Mouse (Mus musculus): Measurements from ENCODE around the gene Krt12. TPM values are rescaled to one million over a fixed set of nuclear protein-coding genes. Genes with fewer than 3 reads are reported as not detected.

The Krt12 gene
- polyA plus RNA-seq, 1 experiment from 2014 or later, result not detected

GRCm38 (mm10) chr11:99416902-99417301 lies 5.2 kb downstream of the Krt12 start:
- WGBS, result 86% methylated on average over 13 of the region's 13 CpGs
- ATAC-seq (ENCODE audit: low read depth), result no peak

GRCm38 (mm10) chr11:99414463-99415147 lies 7.5 kb downstream of the Krt12 start:
- no peaks in the 10 kb centered on the region for H3K27me3 ChIP-seq (replicated peaks; ENCODE audit: control insufficient read depth, insufficient read depth, low read length)
- no peaks in the 10 kb centered on the region for H3K36me3 ChIP-seq (ENCODE audit: control insufficient read depth, insufficient read depth, low read length)
- no peak overlapping the region for H3K4me2 ChIP-seq (ENCODE audit: low read depth, low read length)
- DNase-seq (ENCODE audit: low spot score), result no peak
- H3K4me1 ChIP-seq (ENCODE audit: control insufficient read depth, insufficient read depth, low read length), result no peaks in the 10 kb centered on the region
- no peak overlapping the region for H3K9ac ChIP-seq (ENCODE audit: low read depth, low read length)
- H3K27ac ChIP-seq (replicated peaks; ENCODE audit: low read depth, low read length), result no peak overlapping the region
- ATAC-seq (ENCODE audit: low read depth), result no peak
- no peak overlapping the region for H3K4me3 ChIP-seq (ENCODE audit: low read depth, low read length)
- 92% methylated on average over 13 of the region's 13 CpGs for WGBS
- H3K9me3 ChIP-seq (ENCODE audit: control insufficient read depth, low read length), result no peaks in the 10 kb centered on the region

More at GRCm38 (mm10) chr11:99416902-99417301, 5.2 kb downstream of the Krt12 start:
- Histone ChIP-seq H3K9me3 (ENCODE audit: control insufficient read depth, low read length) (no peaks in the 10 kb centered on the region), H3K4me3 (ENCODE audit: low read depth, low read length) (no peak overlapping the region), H3K27me3 (replicated peaks; ENCODE audit: control insufficient read depth, insufficient read depth, low read length) (no peaks in the 10 kb centered on the region), H3K9ac (ENCODE audit: low read depth, low read length) (no peak overlapping the region), H3K4me2 (ENCODE audit: low read depth, low read length) (no peak overlapping the region), H3K36me3 (ENCODE audit: control insufficient read depth, insufficient read depth, low read length) (no peaks in the 10 kb centered on the region), H3K4me1 (ENCODE audit: control insufficient read depth, insufficient read depth, low read length) (no peaks in the 10 kb centered on the region), H3K27ac (replicated peaks; ENCODE audit: low read depth, low read length) (no peak overlapping the region)
- no peak for DNase-seq (ENCODE audit: low spot score)

GRCm38 (mm10) chr11:99413247-99413646 lies 8.8 kb downstream of the Krt12 start:
- Histone ChIP-seq H3K4me3 (ENCODE audit: low read depth, low read length) (no peak overlapping the region), H3K4me2 (ENCODE audit: low read depth, low read length) (no peak overlapping the region), H3K27me3 (replicated peaks; ENCODE audit: control insufficient read depth, insufficient read depth, low read length) (no peaks in the 10 kb centered on the region), H3K27ac (replicated peaks; ENCODE audit: low read depth, low read length) (no peak overlapping the region), H3K9ac (ENCODE audit: low read depth, low read length) (no peak overlapping the region), H3K4me1 (ENCODE audit: control insufficient read depth, insufficient read depth, low read length) (no peaks in the 10 kb centered on the region), H3K36me3 (ENCODE audit: control insufficient read depth, insufficient read depth, low read length) (no peaks in the 10 kb centered on the region), H3K9me3 (ENCODE audit: control insufficient read depth, low read length) (no peaks in the 10 kb centered on the region)
- peak; percentile 65 for DNase-seq (ENCODE audit: low spot score)
- 21% methylated on average over 6 of the region's 6 CpGs for WGBS
- no peak for ATAC-seq (ENCODE audit: low read depth)

GRCm38 (mm10) chr11:99406186-99406585 lies 15.9 kb downstream of the Krt12 start:
- no peaks in the 10 kb centered on the region for H3K27me3 ChIP-seq (replicated peaks; ENCODE audit: control insufficient read depth, insufficient read depth, low read length)
- H3K9ac ChIP-seq (ENCODE audit: low read depth, low read length), result no peak overlapping the region
- no peak for DNase-seq (ENCODE audit: low spot score)
- no peaks in the 10 kb centered on the region for H3K4me1 ChIP-seq (ENCODE audit: control insufficient read depth, insufficient read depth, low read length)
- no peak overlapping the region for H3K4me2 ChIP-seq (ENCODE audit: low read depth, low read length)
- no peaks in the 10 kb centered on the region for H3K9me3 ChIP-seq (ENCODE audit: control insufficient read depth, low read length)
- no peak for ATAC-seq (ENCODE audit: low read depth)
- H3K36me3 ChIP-seq (ENCODE audit: control insufficient read depth, insufficient read depth, low read length), result no peaks in the 10 kb centered on the region
- H3K4me3 ChIP-seq (ENCODE audit: low read depth, low read length), result no peak overlapping the region
- 69% methylated on average over 10 of the region's 10 CpGs for WGBS
- H3K27ac ChIP-seq (replicated peaks; ENCODE audit: low read depth, low read length), result no peak overlapping the region

- H3K9me3 ChIP-seq (ENCODE audit: control insufficient read depth, low read length), result no peaks in the 10 kb centered on the region
- no peak for DNase-seq (ENCODE audit: low spot score)
- H3K9ac ChIP-seq (ENCODE audit: low read depth, low read length), result no peak overlapping the region
- no peaks in the 10 kb centered on the region for H3K27me3 ChIP-seq (replicated peaks; ENCODE audit: control insufficient read depth, insufficient read depth, low read length)
- H3K36me3 ChIP-seq (ENCODE audit: control insufficient read depth, insufficient read depth, low read length), result no peaks in the 10 kb centered on the region
- no peaks in the 10 kb centered on the region for H3K4me1 ChIP-seq (ENCODE audit: control insufficient read depth, insufficient read depth, low read length)
- H3K27ac ChIP-seq (replicated peaks; ENCODE audit: low read depth, low read length), result no peak overlapping the region
- ATAC-seq (ENCODE audit: low read depth), result no peak
- H3K4me2 ChIP-seq (ENCODE audit: low read depth, low read length), result no peak overlapping the region
- 86% methylated on average over 13 of the region's 13 CpGs for WGBS
- no peak overlapping the region for H3K4me3 ChIP-seq (ENCODE audit: low read depth, low read length)
Observed at GRCm38 (mm10) chr11:99399956-99400549, 22.0 kb downstream of the Krt12 start.

- Histone ChIP-seq H3K4me1 (ENCODE audit: control insufficient read depth, insufficient read depth, low read length) (no peaks in the 10 kb centered on the region), H3K9me3 (ENCODE audit: control insufficient read depth, low read length) (no peaks in the 10 kb centered on the region), H3K36me3 (ENCODE audit: control insufficient read depth, insufficient read depth, low read length) (no peaks in the 10 kb centered on the region), H3K9ac (ENCODE audit: low read depth, low read length) (no peak overlapping the region), H3K27ac (replicated peaks; ENCODE audit: low read depth, low read length) (no peak overlapping the region), H3K4me3 (ENCODE audit: low read depth, low read length) (no peak overlapping the region), H3K4me2 (ENCODE audit: low read depth, low read length) (no peak overlapping the region), H3K27me3 (replicated peaks; ENCODE audit: control insufficient read depth, insufficient read depth, low read length) (no peaks in the 10 kb centered on the region)
- ATAC-seq (ENCODE audit: low read depth) (no peak), DNase-seq (ENCODE audit: low spot score) (no peak)
- WGBS, result 64% methylated on average over 8 of the region's 8 CpGs
Observed at GRCm38 (mm10) chr11:99398832-99399231, 23.2 kb downstream of the Krt12 start.

GRCm38 (mm10) chr11:99398084-99398483 lies 24.0 kb downstream of the Krt12 start:
- no peaks in the 10 kb centered on the region for H3K27me3 ChIP-seq (replicated peaks; ENCODE audit: control insufficient read depth, insufficient read depth, low read length)
- H3K9ac ChIP-seq (ENCODE audit: low read depth, low read length), result no peak overlapping the region
- no peak overlapping the region for H3K4me2 ChIP-seq (ENCODE audit: low read depth, low read length)
- H3K4me3 ChIP-seq (ENCODE audit: low read depth, low read length), result no peak overlapping the region
- H3K9me3 ChIP-seq (ENCODE audit: control insufficient read depth, low read length), result no peaks in the 10 kb centered on the region
- H3K27ac ChIP-seq (replicated peaks; ENCODE audit: low read depth, low read length), result no peak overlapping the region
- H3K36me3 ChIP-seq (ENCODE audit: control insufficient read depth, insufficient read depth, low read length), result no peaks in the 10 kb centered on the region
- DNase-seq (ENCODE audit: low spot score) (no peak), ATAC-seq (ENCODE audit: low read depth) (no peak)
- no peaks in the 10 kb centered on the region for H3K4me1 ChIP-seq (ENCODE audit: control insufficient read depth, insufficient read depth, low read length)
- 76% methylated on average over 3 of the region's 3 CpGs for WGBS

- H3K9me3 ChIP-seq (ENCODE audit: control insufficient read depth, low read length), result no peaks in the 10 kb centered on the region
- 79% methylated on average over 2 of the region's 2 CpGs for WGBS
- H3K4me2 ChIP-seq (ENCODE audit: low read depth, low read length), result no peak overlapping the region
- H3K4me1 ChIP-seq (ENCODE audit: control insufficient read depth, insufficient read depth, low read length), result no peaks in the 10 kb centered on the region
- no peaks in the 10 kb centered on the region for H3K27me3 ChIP-seq (replicated peaks; ENCODE audit: control insufficient read depth, insufficient read depth, low read length)
- no peak overlapping the region for H3K4me3 ChIP-seq (ENCODE audit: low read depth, low read length)
- no peak overlapping the region for H3K9ac ChIP-seq (ENCODE audit: low read depth, low read length)
- DNase-seq (ENCODE audit: low spot score), result no peak
- no peaks in the 10 kb centered on the region for H3K36me3 ChIP-seq (ENCODE audit: control insufficient read depth, insufficient read depth, low read length)
- H3K27ac ChIP-seq (replicated peaks; ENCODE audit: low read depth, low read length), result no peak overlapping the region
- no peak for ATAC-seq (ENCODE audit: low read depth)
Observed at GRCm38 (mm10) chr11:99396661-99397060, 25.4 kb downstream of the Krt12 start.

GRCm38 (mm10) chr11:99396034-99396433 lies 26.0 kb downstream of the Krt12 start:
- no peaks in the 10 kb centered on the region for H3K36me3 ChIP-seq (ENCODE audit: control insufficient read depth, insufficient read depth, low read length)
- ATAC-seq (ENCODE audit: low read depth) (no peak), DNase-seq (ENCODE audit: low spot score) (no peak)
- no peaks in the 10 kb centered on the region for H3K9me3 ChIP-seq (ENCODE audit: control insufficient read depth, low read length)
- H3K4me1 ChIP-seq (ENCODE audit: control insufficient read depth, insufficient read depth, low read length), result no peaks in the 10 kb centered on the region
- no peaks in the 10 kb centered on the region for H3K27me3 ChIP-seq (replicated peaks; ENCODE audit: control insufficient read depth, insufficient read depth, low read length)
- no peak overlapping the region for H3K4me2 ChIP-seq (ENCODE audit: low read depth, low read length)
- H3K27ac ChIP-seq (replicated peaks; ENCODE audit: low read depth, low read length), result no peak overlapping the region
- H3K9ac ChIP-seq (ENCODE audit: low read depth, low read length), result no peak overlapping the region
- WGBS, result 35% methylated on average over 3 of the region's 3 CpGs
- no peak overlapping the region for H3K4me3 ChIP-seq (ENCODE audit: low read depth, low read length)
